Mouse (Mus musculus) small intestine, adult 2 months (tissue): ENCODE results near the gene Ube2u.

Experiments
- CTCF ChIP-seq: fragments of 200-500 bp; IDR thresholded peaks from 2 replicates; pipeline ENCODE4 v1.5.1; 2012; ENCODE audit warnings: low read depth, mild to moderate bottlenecking, control low read depth, inconsistent platforms, low read length, moderate library complexity, mixed read lengths; ENCODE audit not compliant: insufficient replicate concordance, insufficient read length; ENCODE audit errors: extremely low read depth
- POLR2A ChIP-seq: fragments of 200-500 bp; IDR thresholded peaks from 2 replicates; pipeline ENCODE4 v1.6.1; 2012; ENCODE audit warnings: low read depth, mild to moderate bottlenecking, control low read depth, inconsistent platforms, low read length, moderate library complexity

GRCm38 (mm10) chr4:100547905-100548304 is 69.3 kb downstream of the Ube2u start:
- TF ChIP-seq CTCF (no peak), POLR2A (no peak)
